Comparison of ENCODE assay signal across 8 mouse cellular contexts in genomic region chr17:35696691-35697090, GRCm38 (mm10). TPM values are rescaled to one million over a fixed set of nuclear protein-coding genes. Genes with fewer than 3 reads are reported as not detected.
A peak's percentile ranks its signal among the peaks of the same experiment; 100 is the strongest.
DNase-seq lines count a peak whose midpoint lies in the region; ATAC-seq lines count a peak whose summit lies in the region.
"Had no signal": no experiment of that assay in that cellular context is flagged by ENCODE, and none has a peak within 500 bp of the region (broad histone marks: within the 10 kb centered on the region; RNA-seq: fewer than 3 reads in every experiment).

No protein-coding gene starts in this region.

- H3K4me1 ChIP-seq in kidney, embryonic 16.5 days (ENCODE audit: insufficient read depth, low read length), result peaks cover 37% of the 10 kb centered on the region
- H3K4me1 ChIP-seq in embryonic facial prominence, embryonic 15.5 days, result peaks cover 40% of the 10 kb centered on the region
- peaks cover 33% of the 10 kb centered on the region for H3K4me1 ChIP-seq in hindbrain, embryonic 16.5 days (ENCODE audit: control insufficient read depth, insufficient read depth, low read depth, low read length)
- peaks cover 17% of the 10 kb centered on the region for H3K4me1 ChIP-seq in neural tube, embryonic 14.5 days (ENCODE audit: control insufficient read depth, insufficient read depth, low read length)

- peaks cover 29% of the 10 kb centered on the region for H3K36me3 ChIP-seq in kidney, embryonic 16.5 days (ENCODE audit: insufficient read depth, low read length)
- peaks cover 32% of the 10 kb centered on the region for H3K36me3 ChIP-seq in embryonic facial prominence, embryonic 15.5 days
- H3K36me3 ChIP-seq in hindbrain, embryonic 16.5 days (ENCODE audit: control insufficient read depth, insufficient read depth, low read length), result peaks cover 20% of the 10 kb centered on the region
- peaks cover 20% of the 10 kb centered on the region for H3K36me3 ChIP-seq in neural tube, embryonic 14.5 days (ENCODE audit: control insufficient read depth, insufficient read depth, low read length)

- H3K27ac ChIP-seq in kidney, embryonic 16.5 days (ENCODE audit: low read length), result peak overlapping the region; percentile 78; the same call in 1 of the 2 replicates
- H3K27ac ChIP-seq in embryonic facial prominence, embryonic 15.5 days (replicated peaks), result peak overlapping the region; percentile 99; the same call in 1 of the 2 replicates
- H3K27ac ChIP-seq in hindbrain, embryonic 16.5 days (ENCODE audit: low read depth, low read length), result no peak overlapping the region
- H3K27ac ChIP-seq in neural tube, embryonic 14.5 days (ENCODE audit: low read depth, low read length), result peak overlapping the region; percentile 98; the same call in 1 of the 2 replicates

- WGBS in kidney, embryonic 16.5 days, result 48% methylated on average over 6 of the region's 6 CpGs
- 8% methylated on average over 6 of the region's 6 CpGs for WGBS in embryonic facial prominence, embryonic 15.5 days
- 43% methylated on average over 6 of the region's 6 CpGs for WGBS in hindbrain, embryonic 16.5 days
- 61% methylated on average over 6 of the region's 6 CpGs for WGBS in neural tube, embryonic 14.5 days

- H3K9me3 ChIP-seq in kidney, embryonic 16.5 days (ENCODE audit: low read length), result peaks cover 6% of the 10 kb centered on the region
- peaks cover 5% of the 10 kb centered on the region; the same call in 1 of the 2 replicates for H3K9me3 ChIP-seq in embryonic facial prominence, embryonic 15.5 days (replicated peaks)
- H3K9me3 ChIP-seq in hindbrain, embryonic 16.5 days (ENCODE audit: control insufficient read depth, low read length), result no peaks in the 10 kb centered on the region
- H3K9me3 ChIP-seq in neural tube, embryonic 14.5 days (ENCODE audit: control insufficient read depth, low read length), result no peaks in the 10 kb centered on the region

- no peak overlapping the region for H3K4me3 ChIP-seq in kidney, embryonic 16.5 days (ENCODE audit: low read length)
- H3K4me3 ChIP-seq in embryonic facial prominence, embryonic 15.5 days (replicated peaks), result peak overlapping the region; percentile 61
- peak overlapping the region; percentile 11; the same call in 1 of the 2 replicates for H3K4me3 ChIP-seq in hindbrain, embryonic 16.5 days (ENCODE audit: low read length)
- peak overlapping the region; percentile 33 for H3K4me3 ChIP-seq in neural tube, embryonic 14.5 days (ENCODE audit: low read depth, low read length)

- 0 out of 2 replicates have a peak overlapping the region, but pooled peaks have one; percentile 55 for H3K4me2 ChIP-seq in kidney, embryonic 16.5 days (replicated peaks; ENCODE audit: low read depth, low read length)
- peak overlapping the region; percentile 77 for H3K4me2 ChIP-seq in embryonic facial prominence, embryonic 15.5 days (replicated peaks)
- peak overlapping the region; percentile 86 for H3K4me2 ChIP-seq in hindbrain, embryonic 16.5 days (ENCODE audit: low read length)
- H3K4me2 ChIP-seq in neural tube, embryonic 14.5 days (ENCODE audit: low read depth, low read length), result peak overlapping the region; percentile 89

- DNase-seq in kidney, adult 11 months, result no peak
- DNase-seq in spleen, postnatal 36 days (ENCODE audit: low spot score in 2 of 2), result no peak
- DNase-seq in urinary bladder, postnatal 25 days (ENCODE audit: low spot score), result no peak
- DNase-seq: right cerebral cortex, postnatal 25 days had no signal

- ATAC-seq in kidney, embryonic 16.5 days (ENCODE audit: low FRiP score, low TSS enrichment), result no peak
- no peak for ATAC-seq in embryonic facial prominence, embryonic 15.5 days (ENCODE audit: insufficient number of reproducible peaks, low FRiP score, low TSS enrichment, low read depth)
- no peak for ATAC-seq in hindbrain, embryonic 16.5 days
- no peak for ATAC-seq in neural tube, embryonic 14.5 days (ENCODE audit: low read depth)

- H3K27me3 ChIP-seq in kidney, embryonic 16.5 days (ENCODE audit: insufficient read depth, low read length), result no peaks in the 10 kb centered on the region
- no peaks in the 10 kb centered on the region for H3K27me3 ChIP-seq in embryonic facial prominence, embryonic 15.5 days
- H3K27me3 ChIP-seq in hindbrain, embryonic 16.5 days (replicated peaks; ENCODE audit: control insufficient read depth, insufficient read depth, low read length), result no peaks in the 10 kb centered on the region
- H3K27me3 ChIP-seq in neural tube, embryonic 14.5 days (ENCODE audit: control insufficient read depth, insufficient read depth, low read length), result no peaks in the 10 kb centered on the region

- H3K9ac ChIP-seq in kidney, embryonic 16.5 days (replicated peaks; ENCODE audit: low read length), result no peak overlapping the region
- H3K9ac ChIP-seq in embryonic facial prominence, embryonic 15.5 days, result no peak overlapping the region
- no peak overlapping the region for H3K9ac ChIP-seq in hindbrain, embryonic 16.5 days (ENCODE audit: low read depth, low read length)
- H3K9ac ChIP-seq in neural tube, embryonic 14.5 days (replicated peaks; ENCODE audit: low read depth, low read length), result peak overlapping the region; percentile 44; the same call in 1 of the 2 replicates

RNA-seq across cellular contexts. Expression of gene Ddr1, which starts 7.7 kb away (rescaled TPM):
- polyA plus RNA-seq in kidney, embryonic 16.5 days (2015; fragmentation: Nextera tagmentation; extraction: Ambion mirVana), result 107 and 108 TPM in 2 replicates
- polyA plus RNA-seq in embryonic facial prominence, embryonic 15.5 days (2015; fragmentation: Nextera tagmentation; extraction: Ambion mirVana), result 95.1 and 100 TPM in 2 replicates
- 87.1 and 106 TPM in 2 replicates for polyA plus RNA-seq in hindbrain, embryonic 16.5 days (2015; fragmentation: Nextera tagmentation; extraction: Ambion mirVana)
- polyA plus RNA-seq in neural tube, embryonic 14.5 days (2014; fragmentation: Nextera tagmentation; extraction: Ambion mirVana), result 48.6 and 65.6 TPM in 2 replicates

RNA-seq across cellular contexts. Expression of gene Gtf2h4, which starts 23.2 kb away (rescaled TPM):
- 51.9 and 55.6 TPM in 2 replicates for polyA plus RNA-seq in kidney, embryonic 16.5 days (2015; fragmentation: Nextera tagmentation; extraction: Ambion mirVana)
- 35.4 and 39.5 TPM in 2 replicates for polyA plus RNA-seq in embryonic facial prominence, embryonic 15.5 days (2015; fragmentation: Nextera tagmentation; extraction: Ambion mirVana)
- polyA plus RNA-seq in hindbrain, embryonic 16.5 days (2015; fragmentation: Nextera tagmentation; extraction: Ambion mirVana), result 27.8 and 28.1 TPM in 2 replicates
- 20.7 and 21.0 TPM in 2 replicates for polyA plus RNA-seq in neural tube, embryonic 14.5 days (2014; fragmentation: Nextera tagmentation; extraction: Ambion mirVana)

RNA-seq across cellular contexts. Expression of gene Vars2, which starts 29.3 kb away (rescaled TPM):
- 19.8 and 21.0 TPM in 2 replicates for polyA plus RNA-seq in kidney, embryonic 16.5 days (2015; fragmentation: Nextera tagmentation; extraction: Ambion mirVana)
- 16.6 and 19.0 TPM in 2 replicates for polyA plus RNA-seq in embryonic facial prominence, embryonic 15.5 days (2015; fragmentation: Nextera tagmentation; extraction: Ambion mirVana)
- polyA plus RNA-seq in hindbrain, embryonic 16.5 days (2015; fragmentation: Nextera tagmentation; extraction: Ambion mirVana), result 16.7 and 17.9 TPM in 2 replicates
- 10.7 and 11.7 TPM in 2 replicates for polyA plus RNA-seq in neural tube, embryonic 14.5 days (2014; fragmentation: Nextera tagmentation; extraction: Ambion mirVana)

RNA-seq across cellular contexts. Expression of gene Mucl3, which starts 53.2 kb away (rescaled TPM):
- polyA plus RNA-seq in kidney, embryonic 16.5 days (2015; fragmentation: Nextera tagmentation; extraction: Ambion mirVana), result 0.17 and 0.23 TPM in 2 replicates
- polyA plus RNA-seq in embryonic facial prominence, embryonic 15.5 days (2015; fragmentation: Nextera tagmentation; extraction: Ambion mirVana), result 0.36 TPM in 1 of 2 replicates, not detected in the other
- polyA plus RNA-seq in hindbrain, embryonic 16.5 days (2015; fragmentation: Nextera tagmentation; extraction: Ambion mirVana), result not detected in 2 replicates
- not detected in 2 replicates for polyA plus RNA-seq in neural tube, embryonic 14.5 days (2014; fragmentation: Nextera tagmentation; extraction: Ambion mirVana)
